Mouse (Mus musculus) megakaryocyte-erythroid progenitor cell, adult 5-6 weeks (primary cell): ENCODE results near the gene Gm43517. TPM values are rescaled to one million over a fixed set of nuclear protein-coding genes. Genes with fewer than 3 reads are reported as not detected.

Source experiments
- ATAC-seq: replicated peaks from 2 replicates; pipeline ENCODE4 v1.8.0; 2016; ENCODE audit warnings: mild to moderate bottlenecking, inconsistent platforms; ENCODE audit not compliant: severe bottlenecking, poor library complexity, low FRiP score, low TSS enrichment
- total RNA-seq, 2 experiments: library from RNA; stranded (forward) in 1 of 2; stranded (reverse) in 1 of 2; fragments of 200-1000, 215-1000 nt in 1 of 2; fragments of >200 nt in 1 of 2; fragmentation: Nextera tagmentation in 1 of 2; gene quantifications; 2 replicates each; pipeline ENCODE4 v1.2.3; 2014 to 2017

The Gm43517 gene
- total RNA-seq, 2 experiments from 2014 or later, result not detected

GRCm38 (mm10) chr12:49383521-49384133, 1.3 kb upstream of the Gm43517 start:
- 0 out of 2 replicates have a peak, but pooled peaks have one; percentile 37 for ATAC-seq

- no peak for ATAC-seq
Observed at GRCm38 (mm10) chr12:49384295-49384875, 589 bp upstream of the Gm43517 start.

- ATAC-seq, result no peak
Observed at GRCm38 (mm10) chr12:49385631-49385990, 637 bp downstream of the Gm43517 start.

GRCm38 (mm10) chr12:49386081-49386805, 1.3 kb downstream of the Gm43517 start:
- no peak for ATAC-seq

- no peak for ATAC-seq
Observed at GRCm38 (mm10) chr12:49387856-49388598, 3.1 kb downstream of the Gm43517 start.

- ATAC-seq, result no peak
Observed at GRCm38 (mm10) chr12:49389666-49390065, 4.7 kb downstream of the Gm43517 start.

- no peak for ATAC-seq
Observed at GRCm38 (mm10) chr12:49390257-49390656, 5.3 kb downstream of the Gm43517 start.

- ATAC-seq, result no peak
Observed at GRCm38 (mm10) chr12:49390926-49391304, 5.9 kb downstream of the Gm43517 start.

GRCm38 (mm10) chr12:49391305-49392040, 6.5 kb downstream of the Gm43517 start:
- peak; percentile 59 for ATAC-seq

GRCm38 (mm10) chr12:49392041-49392390, 7.0 kb downstream of the Gm43517 start:
- ATAC-seq, result no peak

- ATAC-seq, result no peak
Observed at GRCm38 (mm10) chr12:49392876-49393275, 7.9 kb downstream of the Gm43517 start.

- ATAC-seq, result no peak
Observed at GRCm38 (mm10) chr12:49393639-49394038, 8.7 kb downstream of the Gm43517 start.

GRCm38 (mm10) chr12:49394181-49394580, 9.2 kb downstream of the Gm43517 start:
- no peak for ATAC-seq

GRCm38 (mm10) chr12:49394836-49395235, 9.9 kb downstream of the Gm43517 start:
- ATAC-seq, result no peak

- ATAC-seq, result no peak
Observed at GRCm38 (mm10) chr12:49395969-49396368, 11.0 kb downstream of the Gm43517 start.

- no peak for ATAC-seq
Observed at GRCm38 (mm10) chr12:49396776-49397175, 11.8 kb downstream of the Gm43517 start.

- no peak for ATAC-seq
Observed at GRCm38 (mm10) chr12:49397443-49398162, 12.6 kb downstream of the Gm43517 start.

GRCm38 (mm10) chr12:49398163-49398540, 13.2 kb downstream of the Gm43517 start:
- ATAC-seq, result no peak

GRCm38 (mm10) chr12:49398636-49399035, 13.7 kb downstream of the Gm43517 start:
- no peak for ATAC-seq
